Mouse (Mus musculus): ENCODE results near the gene Pltp. TPM values are rescaled to one million over a fixed set of nuclear protein-coding genes. Genes with fewer than 3 reads are reported as not detected.
"Not testable (repeated sequence)": the region's sequence is repeated elsewhere in the genome, so short reads cannot be mapped to it uniquely, and the experiment has no call there.

Pltp gene
- polyA plus RNA-seq, 1 experiment from 2014 or later: 169 TPM

GRCm38 (mm10) chr2:164861094-164861493 lies 3.6 kb upstream of the Pltp start:
- Histone ChIP-seq H3K4me3 (no peak overlapping the region), H3K27ac (peak overlapping the region; percentile 94), H3K4me2 (no peak overlapping the region), H3K4me1 (peaks cover 55% of the 10 kb centered on the region), H3K36me3 (no peaks in the 10 kb centered on the region), H3K9me3 (no peaks in the 10 kb centered on the region), H3K27me3 (no peaks in the 10 kb centered on the region), H3K9ac (no peak overlapping the region)
- 52% methylated on average over 4 of the region's 4 CpGs for WGBS
- no peak for ATAC-seq (ENCODE audit: borderline replicate concordance, extremely low read depth, low FRiP score, low TSS enrichment)

DNA sequence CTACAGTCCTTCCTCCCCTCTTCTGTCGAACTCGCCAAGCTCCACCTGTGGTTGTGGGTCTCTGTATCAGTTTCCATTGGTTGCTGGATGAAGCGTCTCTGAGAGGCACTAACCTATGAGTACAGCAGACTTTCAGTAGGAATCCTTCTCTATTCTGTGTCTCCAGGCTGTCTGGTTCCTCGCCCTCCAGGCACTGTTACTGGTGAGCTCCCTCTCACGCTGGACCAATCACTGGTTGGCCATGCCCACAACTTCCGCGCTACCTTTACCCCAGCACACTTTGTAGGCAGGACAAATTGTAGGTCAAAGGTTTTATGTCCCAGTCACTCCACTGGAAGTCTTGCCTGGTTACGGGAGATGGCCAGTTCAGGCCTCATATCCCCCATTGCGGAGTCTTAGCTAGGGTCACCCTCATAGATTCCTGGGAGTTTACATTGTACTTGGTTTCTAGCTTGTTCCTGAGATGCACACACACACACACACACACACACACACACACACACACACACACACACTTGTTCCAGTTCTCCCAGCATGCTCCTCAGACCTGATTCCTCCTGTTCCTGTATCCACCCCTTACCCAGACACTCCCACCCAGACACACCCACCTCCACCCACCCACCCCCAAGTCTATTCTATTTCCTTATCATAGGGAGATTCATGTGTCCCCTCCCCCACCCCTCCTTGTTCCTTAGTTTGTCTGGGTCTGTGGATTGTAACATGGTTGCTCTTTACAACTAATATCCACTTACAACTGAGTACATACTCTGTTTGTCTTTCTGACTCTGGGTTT lies 2.3 kb upstream of the Pltp start:
- Histone ChIP-seq H3K9me3 (no peaks in the 10 kb centered on the region), H3K4me3 (no peak overlapping the region), H3K36me3 (no peaks in the 10 kb centered on the region), H3K9ac (no peak overlapping the region), H3K4me1 (peaks cover 66% of the 10 kb centered on the region), H3K27me3 (no peaks in the 10 kb centered on the region), H3K4me2 (no peak overlapping the region), H3K27ac (no peak overlapping the region)
- ATAC-seq (ENCODE audit: borderline replicate concordance, extremely low read depth, low FRiP score, low TSS enrichment): no peak
- WGBS: 63% methylated on average over 9 of the region's 9 CpGs

GRCm38 (mm10) chr2:164859155-164859554 lies 1.6 kb upstream of the Pltp start:
- Histone ChIP-seq H3K4me3 (no peak overlapping the region), H3K27ac (no peak overlapping the region), H3K4me1 (peaks cover 68% of the 10 kb centered on the region), H3K4me2 (no peak overlapping the region), H3K9ac (no peak overlapping the region), H3K9me3 (no peaks in the 10 kb centered on the region), H3K27me3 (no peaks in the 10 kb centered on the region), H3K36me3 (no peaks in the 10 kb centered on the region)
- ATAC-seq (ENCODE audit: borderline replicate concordance, extremely low read depth, low FRiP score, low TSS enrichment): no peak
- WGBS: 44% methylated on average over 2 of the region's 2 CpGs

GRCm38 (mm10) chr2:164857842-164858553 lies 487 bp upstream of the Pltp start:
- Histone ChIP-seq H3K27me3 (no peaks in the 10 kb centered on the region), H3K27ac (peak overlapping the region; percentile 59), H3K4me2 (peak overlapping the region; percentile 94), H3K9ac (peak overlapping the region; percentile 41), H3K9me3 (no peaks in the 10 kb centered on the region), H3K4me1 (peaks cover 67% of the 10 kb centered on the region), H3K36me3 (0 out of 2 replicates have a peak, but pooled peaks cover 2% of the 10 kb centered on the region), H3K4me3 (peak overlapping the region; percentile 57)
- WGBS: 8% methylated on average over 19 of the region's 19 CpGs
- ATAC-seq (ENCODE audit: borderline replicate concordance, extremely low read depth, low FRiP score, low TSS enrichment): no peak; the same call in 1 of the 2 replicates

DNA sequence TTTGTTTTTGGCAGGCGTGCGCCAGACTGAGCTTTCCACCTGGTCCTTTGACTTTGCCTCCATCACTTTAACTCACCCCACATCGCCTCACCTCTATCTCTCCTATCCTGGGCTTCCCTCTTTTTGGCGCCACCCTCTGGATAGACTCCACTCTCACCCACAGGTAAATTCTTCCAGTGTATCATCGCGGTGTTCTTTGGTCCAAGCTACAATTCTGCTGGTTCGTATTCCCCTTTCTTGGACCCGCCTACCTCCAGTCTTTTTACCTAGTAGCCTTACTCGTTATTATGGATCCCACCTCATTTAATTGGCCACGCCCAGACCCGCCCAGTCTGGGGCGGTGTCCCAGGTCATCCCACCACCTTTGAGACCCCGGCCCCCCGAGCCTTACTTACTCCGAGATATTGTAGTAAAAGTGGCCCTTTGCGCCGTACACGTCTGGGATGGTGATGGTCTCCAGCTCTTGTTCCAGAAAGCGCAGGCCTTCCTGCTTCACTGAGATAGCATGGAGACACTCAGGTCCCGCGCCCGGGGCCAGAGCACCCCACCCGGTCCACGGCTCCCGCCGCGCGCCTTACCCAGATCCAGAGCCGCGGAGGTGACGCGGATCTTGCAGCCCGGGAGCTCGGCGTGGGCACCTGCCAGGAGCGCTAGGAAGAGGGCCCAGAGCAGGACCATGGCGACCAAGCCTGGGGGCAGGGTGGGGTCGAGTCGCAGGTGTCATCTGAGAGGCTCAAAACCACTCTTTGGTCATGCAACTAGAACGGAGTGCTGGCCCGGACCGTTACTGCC lies 1.0 kb downstream of the Pltp start:
- Histone ChIP-seq H3K4me3 (peak overlapping the region; percentile 57), H3K27me3 (no peaks in the 10 kb centered on the region), H3K36me3 (peaks cover 15% of the 10 kb centered on the region), H3K9me3 (no peaks in the 10 kb centered on the region), H3K4me2 (peak overlapping the region; percentile 94), H3K27ac (peak overlapping the region; percentile 59; the same call in 1 of the 2 replicates), H3K9ac (peak overlapping the region; percentile 41), H3K4me1 (peaks cover 52% of the 10 kb centered on the region)
- under 1% methylated on average over 42 of the region's 42 CpGs for WGBS
- no peak for ATAC-seq (ENCODE audit: borderline replicate concordance, extremely low read depth, low FRiP score, low TSS enrichment)

DNA sequence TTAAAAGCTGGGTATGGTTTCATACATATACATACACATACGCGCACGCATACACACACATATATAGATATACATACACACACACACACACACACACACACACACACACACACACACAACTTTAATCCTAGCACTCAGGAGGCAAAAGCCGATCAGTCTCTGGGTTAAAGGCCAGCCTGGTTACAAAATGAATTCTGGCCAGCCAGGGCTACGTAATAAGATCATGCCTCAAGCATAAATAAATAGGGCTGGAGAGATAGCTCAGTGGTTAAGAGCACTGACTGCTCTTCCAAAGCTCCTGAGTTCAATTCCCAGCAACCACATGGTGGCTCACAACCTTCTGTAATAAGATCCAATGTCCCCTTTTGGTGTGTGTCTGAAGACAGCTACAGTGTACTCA lies 1.9 kb downstream of the Pltp start:
- not testable (repeated sequence) for H3K9ac ChIP-seq; H3K27me3 ChIP-seq; H3K27ac ChIP-seq; ATAC-seq (ENCODE audit: borderline replicate concordance, extremely low read depth, low FRiP score, low TSS enrichment); H3K9me3 ChIP-seq
- H3K36me3 ChIP-seq: peaks cover 22% of the 10 kb centered on the region
- H3K4me1 ChIP-seq: peaks cover 43% of the 10 kb centered on the region
- H3K4me3 ChIP-seq: peak overlapping the region; percentile 57; the same call in 1 of the 2 replicates
- 76% methylated on average over 5 of the region's 5 CpGs for WGBS
- H3K4me2 ChIP-seq: peak overlapping the region; percentile 94

DNA sequence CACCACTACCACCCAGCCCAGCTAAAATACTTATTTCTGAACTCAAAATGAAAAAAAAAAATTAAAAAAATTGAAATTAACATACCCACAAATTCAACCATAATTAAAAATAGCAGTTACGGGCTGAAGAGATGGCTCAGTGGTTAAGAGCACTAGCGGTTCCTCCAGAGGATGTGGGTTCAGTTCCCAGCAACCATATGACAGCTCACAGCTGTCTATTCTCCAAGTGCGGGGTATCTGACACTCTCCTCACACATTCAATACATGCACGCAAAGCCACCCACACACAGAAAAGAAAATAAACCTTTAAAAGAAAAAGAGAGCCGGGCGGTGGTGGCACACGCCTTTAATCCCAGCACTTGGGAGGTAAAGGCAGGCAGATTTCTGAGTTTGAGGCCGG lies 7.5 kb downstream of the Pltp start:
- Histone ChIP-seq H3K4me1 (peaks cover 4% of the 10 kb centered on the region), H3K9ac (no peak overlapping the region), H3K36me3 (peaks cover 34% of the 10 kb centered on the region), H3K9me3 (no peaks in the 10 kb centered on the region), H3K4me2 (no peak overlapping the region), H3K27me3 (no peaks in the 10 kb centered on the region), H3K27ac (no peak overlapping the region), H3K4me3 (no peak overlapping the region)
- WGBS: 61% methylated on average over 8 of the region's 8 CpGs
- ATAC-seq (ENCODE audit: borderline replicate concordance, extremely low read depth, low FRiP score, low TSS enrichment): no peak

DNA sequence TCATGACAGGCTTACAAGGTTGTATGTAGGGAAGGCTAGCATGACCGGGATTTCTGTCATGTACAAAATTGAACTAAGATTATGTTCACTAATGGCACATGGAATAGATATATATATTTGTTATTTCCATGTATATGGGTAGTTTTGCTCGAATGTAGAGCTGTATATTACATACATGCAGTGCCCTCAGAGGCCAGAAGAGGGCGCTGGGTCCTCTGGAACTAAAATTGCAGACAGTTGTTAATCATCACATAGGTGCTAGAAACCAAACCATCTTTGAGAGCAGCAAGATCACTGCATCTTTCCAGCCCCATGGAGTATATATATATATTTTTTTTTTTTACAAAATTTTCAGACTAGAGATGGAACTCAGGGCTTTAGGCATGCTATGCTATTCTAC lies 11.7 kb downstream of the Pltp start:
- H3K4me1 ChIP-seq: no peaks in the 10 kb centered on the region
- H3K27me3 ChIP-seq: no peaks in the 10 kb centered on the region
- H3K4me3 ChIP-seq: no peak overlapping the region
- 56% methylated on average over 3 of the region's 3 CpGs for WGBS
- no peak for ATAC-seq (ENCODE audit: borderline replicate concordance, extremely low read depth, low FRiP score, low TSS enrichment)
- H3K27ac ChIP-seq: no peak overlapping the region
- H3K4me2 ChIP-seq: no peak overlapping the region
- no peak overlapping the region for H3K9ac ChIP-seq
- H3K9me3 ChIP-seq: no peaks in the 10 kb centered on the region
- peaks cover 18% of the 10 kb centered on the region for H3K36me3 ChIP-seq

GRCm38 (mm10) chr2:164835164-164835563 lies 22.3 kb downstream of the Pltp start:
- 92% methylated on average over 4 of the region's 4 CpGs for WGBS
- no peak for ATAC-seq (ENCODE audit: borderline replicate concordance, extremely low read depth, low FRiP score, low TSS enrichment)

DNA sequence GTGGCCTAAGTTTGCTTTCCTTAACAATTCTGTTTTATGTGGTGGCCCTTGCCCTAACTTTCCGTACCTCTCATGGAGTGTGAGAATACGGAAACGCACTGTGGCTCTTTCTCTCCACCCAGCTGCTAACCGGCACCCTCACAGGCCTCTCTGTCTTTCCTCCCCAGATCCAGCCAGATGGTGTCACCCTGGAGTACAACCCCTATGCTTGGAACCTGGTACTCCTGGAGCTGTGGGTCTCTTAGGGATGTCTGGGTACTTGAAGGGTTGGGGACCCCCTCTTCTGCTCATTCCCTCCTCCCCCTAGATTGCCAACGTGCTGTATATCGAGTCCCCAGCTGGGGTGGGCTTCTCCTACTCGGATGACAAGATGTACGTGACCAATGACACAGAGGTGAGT lies 23.0 kb downstream of the Pltp start:
- H3K9me3 ChIP-seq: no peaks in the 10 kb centered on the region
- ATAC-seq (ENCODE audit: borderline replicate concordance, extremely low read depth, low FRiP score, low TSS enrichment): no peak
- H3K27ac ChIP-seq: no peak overlapping the region
- H3K4me1 ChIP-seq: peaks cover 21% of the 10 kb centered on the region
- H3K4me2 ChIP-seq: peak overlapping the region; percentile 98
- peaks cover 25% of the 10 kb centered on the region for H3K36me3 ChIP-seq
- peak overlapping the region; percentile 77 for H3K9ac ChIP-seq
- H3K4me3 ChIP-seq: peak overlapping the region; percentile 67
- 39% methylated on average over 8 of the region's 8 CpGs for whole genome bisulfite sequencing
- no peaks in the 10 kb centered on the region for H3K27me3 ChIP-seq

More at GRCm38 (mm10) chr2:164835164-164835563, 22.3 kb downstream of the Pltp start:
- Histone ChIP-seq H3K9ac (no peak overlapping the region), H3K4me3 (no peak overlapping the region), H3K4me2 (peak overlapping the region; percentile 98; the same call in 1 of the 2 replicates), H3K9me3 (no peaks in the 10 kb centered on the region), H3K27me3 (no peaks in the 10 kb centered on the region), H3K4me1 (peaks cover 21% of the 10 kb centered on the region), H3K36me3 (peaks cover 32% of the 10 kb centered on the region), H3K27ac (no peak overlapping the region)

DNA sequence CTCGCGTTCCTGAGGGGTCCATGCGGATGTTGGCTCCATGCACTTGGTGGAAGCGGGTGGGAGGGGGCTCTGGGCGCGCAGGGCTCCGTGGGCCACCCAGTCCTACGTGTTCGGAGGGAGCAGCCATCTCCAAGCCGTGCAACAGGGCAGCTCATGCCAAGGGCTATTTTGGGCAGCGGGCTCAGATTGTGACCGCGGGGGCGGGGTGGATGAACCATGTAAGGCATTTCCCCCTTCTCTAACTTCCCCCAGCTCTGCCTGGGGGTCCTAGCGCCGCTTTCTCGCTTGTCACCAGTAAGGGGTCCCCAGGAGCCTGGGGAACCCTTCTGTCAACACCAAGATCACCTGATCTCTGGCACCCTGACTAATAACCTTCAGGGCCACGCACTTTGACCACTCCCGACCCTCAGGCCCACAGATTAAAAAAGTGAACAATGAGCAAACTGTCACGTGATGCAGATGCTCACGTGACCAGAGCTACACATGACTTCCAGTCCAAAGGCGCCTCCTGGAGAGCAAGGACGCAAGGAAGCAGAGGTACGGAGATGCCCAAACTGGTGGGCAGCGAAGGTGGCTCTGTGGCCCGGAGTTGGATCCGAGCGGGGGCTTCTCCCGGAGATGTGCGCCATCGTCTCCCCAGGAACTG lies 24.1 kb downstream of the Pltp start, which contains the start of gene Neurl2:
Gene Neurl2 (minus strand): TSS at position 143 of the 646 bp plus-strand sequence.
- peak; percentile 76 for ATAC-seq (ENCODE audit: borderline replicate concordance, extremely low read depth, low FRiP score, low TSS enrichment)
- Histone ChIP-seq H3K27me3 (no peaks in the 10 kb centered on the region), H3K27ac (peak within 1 kb of the TSS; percentile 92), H3K36me3 (peaks cover 16% of the 10 kb centered on the region), H3K9me3 (no peaks in the 10 kb centered on the region), H3K4me1 (peaks cover 21% of the 10 kb centered on the region), H3K9ac (peak within 1 kb of the TSS; percentile 77), H3K4me2 (peak within 1 kb of the TSS; percentile 98), H3K4me3 (peak within 1 kb of the TSS; percentile 67)
- WGBS: under 1% methylated on average over 31 of the region's 31 CpGs

All from lung, embryonic 15.5 days (tissue).